Mouse (Mus musculus) neutrophil, adult 5-6 weeks (primary cell): Measurements from ENCODE around the gene Gm20388. TPM values are rescaled to one million over a fixed set of nuclear protein-coding genes. Genes with fewer than 3 reads are reported as not detected.

Experiments used
- ATAC-seq: fragments of 151-379, 151-347 bp; 2 replicates; pipeline ENCODE4 v1.8.0; 2017; ENCODE audit warnings: mild to moderate bottlenecking, moderate TSS enrichment; ENCODE audit not compliant: insufficient number of reproducible peaks, poor library complexity, low FRiP score, severe bottlenecking; ENCODE audit errors: extremely low read depth
- total RNA-seq: library from RNA; stranded (forward); fragments of 200-1000 nt; gene quantifications from 2 replicates; pipeline ENCODE4 v1.2.3, GENCODE M21; 2017

Gene Gm20388
- total RNA-seq, 1 experiment from 2014 or later = 10.8 TPM

DNA sequence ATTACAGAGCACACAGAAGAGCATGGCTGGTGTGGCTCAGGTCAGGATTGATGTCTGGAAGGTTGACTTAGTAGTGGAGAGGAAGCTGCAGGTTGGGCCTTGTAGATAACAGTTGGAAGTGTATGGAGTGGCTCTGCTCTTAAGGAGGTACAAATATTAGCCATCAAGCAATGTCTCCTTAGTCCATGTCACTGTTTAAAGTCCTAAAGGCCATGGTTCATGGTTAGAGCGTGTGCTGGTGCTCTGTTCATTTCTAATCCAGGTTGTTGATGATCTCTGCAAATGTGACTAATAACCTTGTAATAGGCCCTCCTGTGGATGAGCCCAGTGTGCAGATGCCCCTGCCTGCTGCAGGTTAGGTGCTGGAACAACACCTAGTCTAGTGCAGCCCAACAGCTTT, 2047.8 kb downstream of the Gm20388 start:
- ATAC-seq = no peak

DNA sequence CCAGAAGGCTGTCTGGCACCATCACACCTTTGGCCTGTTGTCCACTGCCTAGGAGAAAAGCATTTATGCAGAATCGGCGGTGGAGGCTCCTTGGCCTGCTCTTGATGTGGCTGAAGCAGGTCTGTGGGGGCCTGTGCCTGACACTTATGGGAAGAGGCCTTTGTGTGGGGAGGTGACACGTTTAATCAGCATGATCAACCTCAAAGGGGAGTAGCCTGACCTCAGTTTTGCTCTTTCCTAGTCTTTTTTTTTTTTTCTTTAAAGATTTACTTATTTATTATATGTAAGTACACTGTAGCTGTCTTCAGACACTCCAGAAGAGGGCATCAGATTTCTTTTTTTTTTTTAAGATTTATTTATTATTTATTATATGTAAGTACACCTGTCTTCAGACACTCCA, 2052.3 kb downstream of the Gm20388 start:
- no peak for ATAC-seq

DNA sequence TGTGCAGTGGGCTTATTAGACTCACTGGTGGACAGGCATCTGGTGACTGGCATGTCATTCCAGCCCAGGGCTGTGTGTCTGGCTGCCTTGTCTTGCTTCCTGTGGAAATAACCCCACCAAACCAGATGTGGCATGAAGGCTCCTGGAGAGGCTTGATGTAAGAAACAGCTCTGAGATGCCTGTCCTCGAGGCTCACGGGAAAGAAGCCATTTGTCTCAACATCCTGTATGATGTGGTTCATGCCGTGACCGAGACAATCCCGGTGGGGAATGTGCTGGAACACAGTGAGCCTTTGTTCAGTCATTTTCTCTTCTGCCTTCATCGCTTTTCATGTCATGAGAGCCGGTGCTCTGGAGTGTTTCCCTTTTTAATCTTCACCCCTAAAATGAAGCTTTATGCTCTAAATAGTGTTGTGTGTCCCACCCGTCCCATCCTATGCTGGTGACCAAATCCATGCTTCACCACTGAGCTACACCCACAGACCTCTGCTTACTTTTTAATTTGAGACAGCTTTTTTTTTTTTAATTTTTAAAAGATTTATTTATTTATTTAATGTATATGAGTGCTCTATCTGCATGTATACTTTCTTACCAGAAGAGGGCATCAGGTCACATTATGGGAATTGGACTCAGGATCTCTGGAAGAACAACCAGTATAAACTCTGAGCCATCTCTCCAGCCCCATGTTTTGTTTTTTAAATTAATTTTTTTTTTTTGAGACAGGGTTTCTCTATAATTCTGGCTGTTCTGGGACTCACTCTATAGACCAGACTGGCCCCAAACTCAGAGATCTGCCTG, 2054.3 kb downstream of the Gm20388 start:
- ATAC-seq = no peak

DNA sequence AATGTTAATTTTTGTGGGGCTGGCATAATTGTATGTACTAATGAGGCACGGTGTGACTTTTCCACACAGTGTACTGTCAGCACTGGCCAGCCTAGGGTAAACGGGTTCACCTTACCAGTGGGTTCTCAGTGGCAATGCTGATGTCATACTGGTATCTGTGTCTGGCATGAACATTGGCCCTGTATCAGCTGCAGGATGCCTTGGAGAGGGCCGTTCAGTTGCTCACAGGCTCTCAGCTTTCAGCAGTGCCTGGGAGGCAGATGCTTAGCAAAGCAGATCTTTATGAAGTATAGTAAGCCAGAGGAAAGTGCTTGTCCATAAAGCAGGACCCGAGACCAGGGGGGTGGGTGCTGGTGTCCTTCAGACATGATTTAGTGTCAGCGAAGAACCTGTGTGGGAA, 2055.5 kb downstream of the Gm20388 start:
- no peak for ATAC-seq

DNA sequence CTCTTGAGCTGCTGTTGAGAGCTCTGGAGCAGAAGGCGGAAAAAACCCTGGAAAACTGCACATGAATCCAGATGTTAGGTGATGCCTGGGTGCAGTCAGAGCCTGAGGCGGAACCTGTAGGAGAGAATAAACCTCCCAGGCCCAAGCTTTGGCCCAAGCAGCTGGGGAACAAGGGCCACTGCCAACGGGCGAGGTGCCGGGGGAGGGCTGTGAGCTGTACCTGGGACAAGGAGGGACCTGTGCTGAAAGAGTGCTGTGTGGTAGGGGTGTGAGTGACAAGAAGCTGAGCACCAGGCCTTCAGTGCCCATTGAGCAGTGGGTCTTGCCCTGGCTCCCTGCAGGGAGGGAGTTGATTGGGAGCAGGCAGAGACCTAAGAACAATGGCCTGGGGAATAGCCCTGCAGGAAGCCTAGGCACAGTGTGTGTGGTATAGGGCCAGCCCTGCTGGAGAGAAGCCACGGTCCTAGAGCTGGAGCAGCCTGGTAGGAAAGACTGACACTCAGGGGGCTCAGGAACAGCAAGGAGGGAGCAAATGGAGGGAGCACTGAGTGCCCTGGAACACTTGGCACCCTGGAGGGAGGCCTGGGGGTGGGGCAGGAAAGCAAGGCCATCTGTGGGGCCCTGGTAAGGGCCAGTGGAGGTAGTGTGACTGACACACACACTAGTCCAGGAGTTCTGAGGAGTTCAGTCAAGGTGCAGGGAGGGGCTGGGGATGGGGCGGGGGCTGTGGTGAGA, 2056.2 kb downstream of the Gm20388 start:
- ATAC-seq = 0 out of 2 replicates have a peak, but pooled peaks have one; percentile 21

DNA sequence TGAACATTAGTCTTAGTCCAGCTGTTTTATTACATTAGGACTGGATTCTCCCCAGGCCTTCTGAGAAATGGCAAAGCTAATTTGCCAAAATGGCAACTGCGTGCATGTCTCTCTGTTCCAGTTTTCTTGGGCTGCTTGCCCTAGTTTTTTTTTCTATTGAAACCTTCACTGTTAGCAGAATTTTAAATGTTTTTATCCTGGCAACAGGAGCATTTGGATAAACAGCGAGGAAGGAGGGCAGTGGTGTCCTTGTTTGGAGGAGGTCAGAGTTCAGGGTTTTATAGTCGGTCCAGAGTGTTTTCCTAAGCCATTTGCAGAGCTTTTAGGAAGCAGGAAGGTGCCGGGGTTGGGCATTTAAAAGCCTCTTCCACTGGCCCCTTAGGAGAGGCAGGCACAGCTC, 2057.3 kb downstream of the Gm20388 start:
- no peak for ATAC-seq

DNA sequence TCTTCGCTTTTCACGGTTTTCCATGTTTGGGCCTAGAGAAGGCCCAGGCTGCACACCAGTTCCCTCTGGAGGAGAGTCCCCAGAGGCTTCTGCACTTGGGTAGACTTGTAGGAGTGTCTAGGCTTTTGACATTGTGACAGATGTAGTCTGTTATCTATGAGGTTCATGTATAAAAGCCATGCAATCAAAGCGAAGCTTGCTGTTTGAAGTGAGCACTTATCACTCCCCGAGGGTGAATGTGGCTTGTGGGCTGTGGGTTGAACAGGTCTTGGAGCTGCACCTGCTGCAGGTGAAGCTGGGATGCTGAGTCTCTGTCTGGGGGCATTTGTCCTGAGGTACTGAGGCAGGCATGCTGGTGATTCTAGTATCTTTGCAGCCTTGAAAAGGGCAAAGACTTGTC, 2057.9 kb downstream of the Gm20388 start:
- no peak for ATAC-seq

DNA sequence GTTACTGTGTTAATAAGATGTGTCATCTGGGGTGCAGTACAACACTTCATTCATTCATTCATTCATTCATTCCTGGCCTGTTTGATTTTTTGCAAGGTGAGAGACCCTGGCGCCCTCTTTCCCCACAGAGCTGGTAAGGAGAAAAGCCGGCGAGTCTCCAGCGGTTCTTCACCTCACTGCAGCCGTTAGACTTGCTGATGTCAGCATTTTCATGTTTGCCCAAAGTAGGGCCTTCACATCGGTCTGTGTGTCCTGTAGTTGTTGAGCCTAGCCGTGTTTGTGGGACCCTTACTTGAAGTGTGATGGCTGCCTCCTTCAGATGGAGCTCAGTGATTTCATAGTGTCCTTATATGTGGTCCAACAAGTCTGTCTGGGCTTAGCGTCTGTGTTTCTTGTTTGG, 2059.6 kb downstream of the Gm20388 start:
- no peak for ATAC-seq

DNA sequence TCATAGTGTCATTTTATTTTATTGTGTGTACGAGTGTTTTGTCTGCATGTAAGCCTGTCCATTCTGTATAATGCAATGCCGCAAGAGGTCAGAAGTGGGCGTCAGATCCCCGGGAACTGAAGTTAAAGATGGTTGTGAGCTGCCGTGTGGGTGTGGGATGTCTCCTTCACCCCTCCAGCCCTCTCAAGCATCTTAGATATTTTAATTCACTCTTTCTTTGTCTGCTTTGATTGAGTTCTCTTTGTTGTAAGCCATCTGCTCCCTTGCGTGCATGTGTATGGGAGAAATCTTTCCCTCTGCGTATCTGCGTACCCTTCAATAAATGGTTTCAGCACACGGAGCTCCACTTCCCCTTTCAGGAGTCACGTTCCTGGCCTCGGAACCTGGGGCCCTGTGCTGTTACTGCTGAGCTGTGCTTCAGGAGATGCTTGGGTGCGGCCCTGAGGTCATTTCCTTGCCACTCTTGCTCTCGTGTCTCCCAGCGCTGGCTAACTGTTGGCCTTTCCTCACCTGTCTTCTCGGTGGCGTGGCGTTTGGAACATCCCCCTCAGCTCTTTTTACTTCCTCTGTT, 2060.9 kb downstream of the Gm20388 start:
- ATAC-seq = no peak

DNA sequence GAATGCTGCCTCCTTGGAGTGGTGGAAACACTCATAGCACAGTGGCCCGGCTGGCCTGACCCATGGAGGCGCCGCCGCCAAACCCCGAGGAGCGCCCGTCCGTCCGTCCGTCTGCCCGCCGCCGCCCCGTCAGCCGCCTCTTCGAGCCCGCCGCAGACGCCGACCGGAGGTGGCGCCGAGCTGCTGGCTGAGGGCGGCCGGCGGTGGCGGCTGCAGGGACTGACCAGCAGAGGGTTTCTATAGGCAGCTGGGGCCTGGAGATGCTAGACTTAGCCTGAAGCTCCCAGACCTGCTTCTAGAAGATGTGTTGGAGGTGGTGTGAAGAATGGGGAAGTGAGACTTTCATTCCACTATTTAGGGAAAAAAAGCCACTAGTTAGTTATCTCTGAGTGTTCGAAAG, 2063.3 kb downstream of the Gm20388 start:
- ATAC-seq = no peak

DNA sequence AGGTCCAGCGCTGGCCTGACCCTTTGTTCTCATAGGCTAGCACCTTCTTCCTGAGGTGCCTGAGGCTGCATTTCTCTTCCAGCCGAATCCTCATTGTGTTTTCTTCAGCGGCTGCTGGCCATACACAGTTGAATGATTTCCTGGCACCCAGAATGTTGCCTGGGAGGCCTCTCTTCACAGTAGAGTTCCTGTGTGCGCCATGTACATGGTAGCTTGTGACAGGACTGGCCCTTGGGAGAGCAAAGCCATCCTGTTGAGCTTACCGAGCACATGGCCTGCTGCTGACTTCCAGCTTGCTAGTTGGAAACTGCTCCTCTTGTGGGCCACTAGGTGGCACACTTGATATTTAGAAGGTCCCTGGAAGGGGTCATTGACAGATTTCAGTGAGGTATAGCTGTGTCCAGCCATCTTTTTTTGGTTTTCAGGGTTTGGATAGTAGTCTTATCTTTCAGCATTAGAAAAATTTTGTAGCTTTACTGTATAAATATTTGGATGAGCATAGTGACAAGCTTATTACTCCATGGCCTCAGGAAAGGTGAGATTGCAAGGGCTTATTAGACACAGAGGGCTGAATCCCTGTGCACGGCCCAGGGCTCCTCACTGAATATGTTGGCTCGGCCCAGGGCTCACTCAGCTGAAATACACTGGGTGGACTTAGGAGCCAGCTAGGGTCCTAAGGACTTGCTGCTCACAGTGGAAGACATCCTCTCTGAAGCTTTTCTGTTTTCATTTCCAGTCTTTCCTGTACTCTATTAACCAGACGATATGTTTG, 2067.4 kb downstream of the Gm20388 start:
- ATAC-seq = no peak

DNA sequence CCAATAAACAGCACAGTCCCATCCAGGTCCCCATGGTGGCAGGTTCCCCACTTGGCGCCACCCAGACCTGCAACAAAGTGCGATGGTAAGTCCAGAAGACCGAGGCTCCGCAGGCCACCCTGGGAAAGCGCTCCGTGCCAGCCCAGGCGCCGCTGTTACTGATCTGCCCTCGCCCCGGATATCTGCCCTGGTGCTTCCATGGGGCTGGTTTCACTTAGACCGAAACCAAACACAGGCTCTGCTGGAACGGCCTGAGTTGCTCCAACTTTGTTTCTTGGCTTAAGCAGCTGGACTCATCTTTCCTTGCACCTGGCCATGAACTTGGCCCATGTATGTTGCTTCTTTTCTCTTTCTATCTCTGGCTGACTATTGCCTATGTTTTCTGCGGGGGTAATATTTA, 2068.0 kb downstream of the Gm20388 start:
- ATAC-seq = no peak

DNA sequence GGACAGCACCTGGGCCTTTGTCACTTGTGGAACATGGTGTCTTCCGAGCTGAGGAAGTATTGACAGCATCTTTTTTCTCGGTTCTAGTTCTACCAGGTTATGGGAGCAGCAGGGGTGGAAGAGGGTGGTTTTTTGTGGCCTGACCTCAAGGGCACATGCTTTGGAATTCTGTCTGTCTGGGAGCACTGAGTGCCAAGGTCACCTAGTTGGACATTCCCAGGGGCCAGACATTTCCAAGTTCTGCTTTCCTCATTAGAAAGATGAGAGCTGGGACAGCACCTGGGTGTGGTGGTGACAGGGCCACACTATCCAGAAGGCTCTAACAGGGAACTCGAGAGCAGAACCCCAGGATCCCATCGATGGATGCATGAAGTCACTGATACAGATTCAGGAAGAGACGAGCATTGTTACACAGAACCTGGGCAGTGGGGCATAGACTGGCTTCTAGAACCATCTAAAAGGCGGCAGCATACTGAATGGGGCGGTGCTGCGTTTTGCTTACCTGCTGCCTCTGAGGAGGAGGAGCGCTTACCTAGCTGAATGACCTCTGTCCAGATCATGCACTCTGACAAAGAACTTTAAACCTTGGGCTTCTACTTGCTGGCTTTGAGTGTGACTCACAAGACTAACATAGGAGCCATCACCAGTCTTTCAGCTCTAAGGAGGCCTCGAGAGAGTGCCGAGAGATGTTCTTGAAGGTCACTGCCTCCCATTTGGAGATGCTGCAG, 2070.3 kb downstream of the Gm20388 start:
- no peak for ATAC-seq

DNA sequence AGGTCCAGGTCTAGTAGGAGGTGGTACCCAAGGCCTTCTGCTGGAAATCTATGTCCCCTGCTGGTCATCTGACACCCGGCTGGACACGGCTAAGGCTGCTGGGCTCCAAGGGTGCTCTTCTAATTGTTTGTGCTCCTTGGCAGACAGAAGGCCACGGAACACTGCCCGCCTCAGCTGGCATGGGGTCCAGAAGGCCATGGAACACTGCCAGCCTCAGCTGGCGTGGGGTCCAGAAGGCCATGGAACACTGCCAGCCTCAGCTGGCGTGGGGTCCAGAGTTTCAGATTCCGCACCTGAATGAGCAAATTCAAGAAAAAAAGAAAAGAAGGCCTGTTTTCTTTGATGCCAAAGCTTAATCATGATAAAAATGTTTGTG, 2070.9 kb downstream of the Gm20388 start:
- ATAC-seq = no peak

DNA sequence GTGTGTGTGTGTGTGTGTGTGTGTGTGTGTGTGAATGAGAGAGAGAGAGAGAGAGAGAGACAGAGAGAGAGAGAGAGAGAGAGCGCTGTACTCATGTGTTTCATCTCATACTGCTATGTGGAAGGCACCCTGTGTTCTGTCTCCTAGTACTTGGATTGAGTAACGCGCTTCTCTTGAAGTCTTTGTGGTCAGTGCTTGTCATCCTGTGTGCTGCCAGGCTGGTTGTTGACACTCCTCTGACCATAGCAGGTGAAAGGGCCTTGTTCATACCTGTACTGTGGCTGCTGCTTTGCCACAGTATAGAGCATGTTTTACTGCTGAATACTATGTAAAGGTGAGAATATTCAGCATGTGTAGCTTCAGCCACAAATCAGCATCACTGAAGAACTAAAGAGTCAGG, 2075.0 kb downstream of the Gm20388 start:
- no peak for ATAC-seq

DNA sequence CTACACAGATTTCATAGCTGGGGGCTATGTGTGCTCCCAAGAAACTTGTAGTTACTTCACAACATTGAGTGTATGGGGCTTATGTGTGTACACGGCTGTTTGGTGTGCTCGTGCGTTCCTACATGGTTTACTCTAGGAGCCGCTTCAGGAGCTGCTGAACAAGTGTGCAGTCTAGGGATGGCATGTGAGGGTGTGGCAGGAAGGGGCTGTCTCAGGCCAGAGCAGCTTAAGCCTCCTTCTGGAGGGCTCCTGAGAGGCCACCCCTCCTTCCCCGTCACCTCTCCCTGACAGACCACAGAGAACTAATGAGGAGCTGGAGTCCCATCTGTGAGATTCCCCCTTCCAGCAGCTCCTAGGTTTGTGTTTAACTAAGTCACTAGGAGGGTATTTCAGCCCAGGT, 2077.3 kb downstream of the Gm20388 start:
- ATAC-seq = no peak

DNA sequence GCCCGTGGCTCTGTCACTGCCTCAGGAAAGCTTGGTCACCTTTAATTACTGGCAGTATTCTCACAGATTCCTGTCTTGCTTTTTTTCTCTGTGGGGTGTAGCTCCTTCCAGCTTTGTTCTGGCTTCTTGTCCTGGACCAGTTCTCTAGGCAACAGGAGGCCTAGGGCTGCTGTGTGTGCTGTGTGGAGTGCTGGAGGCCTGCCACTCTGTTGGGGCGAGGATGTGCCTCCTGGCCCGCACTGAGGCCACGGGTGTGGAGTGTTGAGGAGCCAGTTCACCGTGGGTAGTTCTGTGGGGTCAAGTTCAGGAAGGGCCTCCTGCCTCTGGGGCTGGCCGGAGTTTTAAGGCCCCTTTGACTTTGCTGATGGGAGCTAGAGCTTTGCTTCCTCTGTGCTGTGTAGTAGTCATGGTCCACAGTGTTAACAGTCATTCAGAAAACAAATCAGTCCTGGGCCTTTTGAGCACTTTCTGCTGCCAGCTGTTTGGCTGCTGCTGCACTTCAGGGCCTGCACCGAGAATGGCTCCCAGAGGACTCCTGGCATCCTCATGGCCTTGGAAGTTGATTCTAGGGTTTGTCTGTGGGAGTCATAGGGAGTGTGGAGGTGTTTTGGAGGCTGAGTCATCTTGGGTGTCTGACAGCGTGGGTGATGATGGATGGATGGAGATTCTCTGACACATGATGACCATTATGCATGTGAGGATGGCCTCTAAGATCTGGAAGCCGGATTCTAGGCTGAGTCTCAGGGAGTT, 2080.0 kb downstream of the Gm20388 start:
- ATAC-seq = no peak

DNA sequence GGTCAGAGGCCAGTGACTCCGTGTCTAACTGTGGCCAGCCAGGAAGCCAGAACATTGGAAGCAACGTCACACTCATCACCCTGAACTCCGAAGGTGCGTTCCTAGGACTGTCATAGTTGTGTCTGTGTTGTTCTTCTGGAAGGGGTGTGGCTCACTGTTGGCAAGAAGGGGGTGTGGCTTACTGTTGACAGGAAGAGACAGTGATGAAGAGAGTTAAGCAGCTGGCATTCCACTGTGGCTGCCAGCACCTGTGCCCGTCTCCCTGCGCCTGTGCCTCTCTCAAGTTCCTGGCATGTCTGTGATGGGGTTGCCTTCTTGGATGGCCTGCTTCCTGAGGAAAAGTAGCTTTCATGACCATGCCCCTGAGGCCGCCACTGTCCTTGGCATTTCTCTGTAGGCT, 2081.0 kb downstream of the Gm20388 start:
- ATAC-seq = no peak
